Mouse (Mus musculus): ENCODE measurements around the gene Dpp6.

The Dpp6 gene

GRCm38 (mm10) chr5:26816975-26817941 is at the start of gene Dpp6:
Dpp6 (plus strand) TSS chr5:26817203.
- DNase-seq (ENCODE audit: low spot score in 2 of 2): no peak

- DNase-seq (ENCODE audit: low spot score in 2 of 2): no peak
Observed at GRCm38 (mm10) chr5:26783955-26784354, 33.0 kb upstream of the Dpp6 start.

GRCm38 (mm10) chr5:26795524-26795923 is 21.5 kb upstream of the Dpp6 start:
- DNase-seq (ENCODE audit: low spot score in 2 of 2): no peak

GRCm38 (mm10) chr5:26835972-26836371 is 19.0 kb downstream of the Dpp6 start:
- DNase-seq (ENCODE audit: low spot score in 2 of 2): no peak

- DNase-seq (ENCODE audit: low spot score in 2 of 2): no peak
Observed at GRCm38 (mm10) chr5:26841151-26841550, 24.1 kb downstream of the Dpp6 start.

GRCm38 (mm10) chr5:26854746-26855145 is 37.7 kb downstream of the Dpp6 start:
- no peak for DNase-seq (ENCODE audit: low spot score in 2 of 2)

GRCm38 (mm10) chr5:26875449-26875848 is 58.4 kb downstream of the Dpp6 start:
- DNase-seq (ENCODE audit: low spot score in 2 of 2): no peak

GRCm38 (mm10) chr5:26887496-26887895 is 70.5 kb downstream of the Dpp6 start:
- no peak for DNase-seq (ENCODE audit: low spot score in 2 of 2)

- DNase-seq (ENCODE audit: low spot score in 2 of 2): no peak
Observed at GRCm38 (mm10) chr5:26888080-26888479, 71.1 kb downstream of the Dpp6 start.

GRCm38 (mm10) chr5:26894346-26894745 is 77.3 kb downstream of the Dpp6 start:
- no peak for DNase-seq (ENCODE audit: low spot score in 2 of 2)

GRCm38 (mm10) chr5:26903786-26904185 is 86.8 kb downstream of the Dpp6 start:
- no peak for DNase-seq (ENCODE audit: low spot score in 2 of 2)

- DNase-seq (ENCODE audit: low spot score in 2 of 2): no peak
Observed at GRCm38 (mm10) chr5:26904324-26905041, 87.5 kb downstream of the Dpp6 start.

- no peak for DNase-seq (ENCODE audit: low spot score in 2 of 2)
Observed at GRCm38 (mm10) chr5:26907151-26907550, 90.1 kb downstream of the Dpp6 start.

- DNase-seq (ENCODE audit: low spot score in 2 of 2): no peak
Observed at GRCm38 (mm10) chr5:26908612-26909011, 91.6 kb downstream of the Dpp6 start.

- no peak for DNase-seq (ENCODE audit: low spot score in 2 of 2)
Observed at GRCm38 (mm10) chr5:26910353-26910752, 93.3 kb downstream of the Dpp6 start.

- DNase-seq (ENCODE audit: low spot score in 2 of 2): no peak
Observed at GRCm38 (mm10) chr5:26911965-26912364, 95.0 kb downstream of the Dpp6 start.

GRCm38 (mm10) chr5:26918763-26919162 is 101.8 kb downstream of the Dpp6 start:
- no peak for DNase-seq (ENCODE audit: low spot score in 2 of 2)

- DNase-seq (ENCODE audit: low spot score in 2 of 2): no peak
Observed at GRCm38 (mm10) chr5:26924552-26924951, 107.5 kb downstream of the Dpp6 start.

- no peak for DNase-seq (ENCODE audit: low spot score in 2 of 2)
Observed at GRCm38 (mm10) chr5:26932413-26933122, 115.6 kb downstream of the Dpp6 start.

- DNase-seq (ENCODE audit: low spot score in 2 of 2): no peak
Observed at GRCm38 (mm10) chr5:26934911-26935310, 117.9 kb downstream of the Dpp6 start.

GRCm38 (mm10) chr5:26941471-26941870 is 124.5 kb downstream of the Dpp6 start:
- DNase-seq (ENCODE audit: low spot score in 2 of 2): no peak

Measured in urinary bladder, postnatal 36 days (tissue).